Mouse (Mus musculus): ENCODE results near the gene Ltk. TPM values are rescaled to one million over a fixed set of nuclear protein-coding genes. Genes with fewer than 3 reads are reported as not detected.

The Ltk gene
- polyA plus RNA-seq, 1 experiment from 2014 or later = 0.50 TPM

GRCm38 (mm10) chr2:119757601-119758100 is 2.6 kb downstream of the Ltk start:
- Histone ChIP-seq H3K4me2 (replicated peaks) (peak overlapping the region; percentile 100), H3K4me1 (peaks cover 17% of the 10 kb centered on the region), H3K27me3 (peaks cover 76% of the 10 kb centered on the region), H3K36me3 (no peaks in the 10 kb centered on the region), H3K9me3 (no peaks in the 10 kb centered on the region), H3K4me3 (peak overlapping the region; percentile 66), H3K27ac (replicated peaks) (no peak overlapping the region), H3K9ac (replicated peaks) (peak overlapping the region; percentile 65)
- ATAC-seq (ENCODE audit: low FRiP score, low read depth) = 0 out of 2 replicates have a peak, but pooled peaks have one; percentile 44
- WGBS = 2% methylated on average over 29 of the region's 31 CpGs

GRCm38 (mm10) chr2:119749260-119749659 is 11.0 kb downstream of the Ltk start:
- Histone ChIP-seq H3K36me3 (no peaks in the 10 kb centered on the region), H3K4me3 (no peak overlapping the region), H3K9me3 (no peaks in the 10 kb centered on the region), H3K4me2 (replicated peaks) (no peak overlapping the region), H3K9ac (replicated peaks) (no peak overlapping the region), H3K27me3 (peaks cover 64% of the 10 kb centered on the region), H3K4me1 (peaks cover 7% of the 10 kb centered on the region), H3K27ac (replicated peaks) (no peak overlapping the region)
- ATAC-seq (ENCODE audit: low FRiP score, low read depth) = no peak
- WGBS = 82% methylated on average over 13 of the region's 13 CpGs

GRCm38 (mm10) chr2:119747554-119747953 is 12.7 kb downstream of the Ltk start:
- peaks cover 22% of the 10 kb centered on the region for H3K4me1 ChIP-seq
- no peak overlapping the region for H3K4me2 ChIP-seq (replicated peaks)
- H3K27ac ChIP-seq (replicated peaks) = no peak overlapping the region
- no peaks in the 10 kb centered on the region for H3K9me3 ChIP-seq
- no peak overlapping the region for H3K9ac ChIP-seq (replicated peaks)
- no peaks in the 10 kb centered on the region for H3K36me3 ChIP-seq
- no peak overlapping the region for H3K4me3 ChIP-seq
- H3K27me3 ChIP-seq = peaks cover 74% of the 10 kb centered on the region
- no peak for ATAC-seq (ENCODE audit: low FRiP score, low read depth)
- 82% methylated on average over 7 of the region's 7 CpGs for WGBS

- no peak overlapping the region for H3K27ac ChIP-seq (replicated peaks)
- no peaks in the 10 kb centered on the region for H3K9me3 ChIP-seq
- no peak overlapping the region for H3K9ac ChIP-seq (replicated peaks)
- ATAC-seq (ENCODE audit: low FRiP score, low read depth) = no peak
- H3K4me2 ChIP-seq (replicated peaks) = no peak overlapping the region
- H3K4me1 ChIP-seq = peaks cover 38% of the 10 kb centered on the region
- H3K4me3 ChIP-seq = no peak overlapping the region
- 6% methylated on average over 1 of the region's 1 CpGs for WGBS
- no peaks in the 10 kb centered on the region for H3K36me3 ChIP-seq
- peaks cover 77% of the 10 kb centered on the region for H3K27me3 ChIP-seq
These were observed 14.9 kb downstream of the Ltk start for GRCm38 (mm10) chr2:119745281-119745680.

- Histone ChIP-seq H3K9ac (replicated peaks) (0 out of 2 replicates have a peak overlapping the region, but pooled peaks have one; percentile 31), H3K4me3 (peak overlapping the region; percentile 21), H3K27me3 (peaks cover 76% of the 10 kb centered on the region), H3K4me1 (peaks cover 38% of the 10 kb centered on the region), H3K27ac (replicated peaks) (no peak overlapping the region), H3K36me3 (no peaks in the 10 kb centered on the region), H3K4me2 (replicated peaks) (peak overlapping the region; percentile 46), H3K9me3 (no peaks in the 10 kb centered on the region)
- 2% methylated on average over 46 of the region's 46 CpGs for WGBS
- ATAC-seq (ENCODE audit: low FRiP score, low read depth) = no peak
These were observed 15.8 kb downstream of the Ltk start for GRCm38 (mm10) chr2:119744163-119745111.

- ATAC-seq (ENCODE audit: low FRiP score, low read depth) = no peak
These were observed 16.4 kb downstream of the Ltk start for GRCm38 (mm10) chr2:119743808-119744162.

GRCm38 (mm10) chr2:119743176-119743807 is 16.9 kb downstream of the Ltk start:
- Histone ChIP-seq H3K27ac (replicated peaks) (no peak overlapping the region), H3K27me3 (peaks cover 78% of the 10 kb centered on the region), H3K4me1 (peaks cover 38% of the 10 kb centered on the region), H3K36me3 (no peaks in the 10 kb centered on the region), H3K9ac (replicated peaks) (no peak overlapping the region; the same call in 1 of the 2 replicates), H3K4me2 (replicated peaks) (peak overlapping the region; percentile 98), H3K4me3 (peak overlapping the region; percentile 66), H3K9me3 (no peaks in the 10 kb centered on the region)
- no peak for ATAC-seq (ENCODE audit: low FRiP score, low read depth)
- WGBS = 9% methylated on average over 17 of the region's 31 CpGs

More at GRCm38 (mm10) chr2:119743808-119744162, 16.4 kb downstream of the Ltk start:
- H3K36me3 ChIP-seq = no peaks in the 10 kb centered on the region
- no peaks in the 10 kb centered on the region for H3K9me3 ChIP-seq
- H3K27me3 ChIP-seq = peaks cover 74% of the 10 kb centered on the region
- 6% methylated on average over 22 of the region's 22 CpGs for WGBS
- H3K27ac ChIP-seq (replicated peaks) = no peak overlapping the region
- peak overlapping the region; percentile 46 for H3K4me2 ChIP-seq (replicated peaks)
- H3K9ac ChIP-seq (replicated peaks) = no peak overlapping the region
- peak overlapping the region; percentile 21 for H3K4me3 ChIP-seq
- H3K4me1 ChIP-seq = peaks cover 38% of the 10 kb centered on the region

- H3K27me3 ChIP-seq = peaks cover 80% of the 10 kb centered on the region
- H3K4me1 ChIP-seq = peaks cover 38% of the 10 kb centered on the region
These were observed 17.6 kb downstream of the Ltk start for GRCm38 (mm10) chr2:119742461-119743175.

GRCm38 (mm10) chr2:119741581-119742411 is 18.4 kb downstream of the Ltk start, which contains the start of gene Itpka:
TSS of gene Itpka (plus strand) at chr2:119742337.
- no peaks in the 10 kb centered on the region for H3K9me3 ChIP-seq
- H3K4me2 ChIP-seq (replicated peaks) = peak within 1 kb of the TSS; percentile 98
- peaks cover 88% of the 10 kb centered on the region for H3K27me3 ChIP-seq
- WGBS = under 1% methylated on average over 45 of the region's 53 CpGs
- no peaks in the 10 kb centered on the region for H3K36me3 ChIP-seq
- H3K9ac ChIP-seq (replicated peaks) = peak within 1 kb of the TSS; percentile 59
- H3K4me1 ChIP-seq = peaks cover 41% of the 10 kb centered on the region
- ATAC-seq (ENCODE audit: low FRiP score, low read depth) = peak; percentile 81
- peak within 1 kb of the TSS; percentile 31 for H3K27ac ChIP-seq (replicated peaks)
- peak within 1 kb of the TSS; percentile 66 for H3K4me3 ChIP-seq

More at GRCm38 (mm10) chr2:119742461-119743175, 17.6 kb downstream of the Ltk start:
- Histone ChIP-seq H3K9me3 (no peaks in the 10 kb centered on the region), H3K4me2 (replicated peaks) (peak overlapping the region; percentile 98), H3K36me3 (no peaks in the 10 kb centered on the region), H3K27ac (replicated peaks) (no peak overlapping the region), H3K4me3 (peak overlapping the region; percentile 66), H3K9ac (replicated peaks) (peak overlapping the region; percentile 59)
- peak; percentile 62 for ATAC-seq (ENCODE audit: low FRiP score, low read depth)
- under 1% methylated on average over 70 of the region's 70 CpGs for WGBS

- H3K4me1 ChIP-seq = peaks cover 41% of the 10 kb centered on the region
- ATAC-seq (ENCODE audit: low FRiP score, low read depth) = no peak
- no peak overlapping the region for H3K4me3 ChIP-seq
- H3K4me2 ChIP-seq (replicated peaks) = no peak overlapping the region
- no peak overlapping the region for H3K9ac ChIP-seq (replicated peaks)
- 18% methylated on average over 2 of the region's 2 CpGs for WGBS
- 0 out of 2 replicates have a peak, but pooled peaks cover 2% of the 10 kb centered on the region for H3K36me3 ChIP-seq
- peaks cover 82% of the 10 kb centered on the region for H3K27me3 ChIP-seq
- no peaks in the 10 kb centered on the region for H3K9me3 ChIP-seq
- no peak overlapping the region for H3K27ac ChIP-seq (replicated peaks)
These were observed 19.7 kb downstream of the Ltk start for GRCm38 (mm10) chr2:119740567-119740966.

- Histone ChIP-seq H3K4me1 (peaks cover 16% of the 10 kb centered on the region), H3K9ac (replicated peaks) (no peak overlapping the region), H3K27me3 (peaks cover 48% of the 10 kb centered on the region), H3K9me3 (no peaks in the 10 kb centered on the region), H3K4me2 (replicated peaks) (no peak overlapping the region), H3K4me3 (no peak overlapping the region), H3K27ac (replicated peaks) (no peak overlapping the region), H3K36me3 (peaks cover 37% of the 10 kb centered on the region)
- WGBS = 31% methylated on average over 12 of the region's 12 CpGs
- ATAC-seq (ENCODE audit: low FRiP score, low read depth) = no peak
These were observed 23.1 kb downstream of the Ltk start for GRCm38 (mm10) chr2:119737124-119737523.

Data from midbrain, embryonic 12.5 days (tissue).